Mouse (Mus musculus) right cerebral cortex, adult 18-20 months (tissue): ENCODE results near the gene Gm37240.

Experiments
- DNase-seq: peaks from one replicate; pipeline ENCODE4 v3.0.0; 2022; ENCODE audit warnings: mixed read lengths

The Gm37240 gene

DNA sequence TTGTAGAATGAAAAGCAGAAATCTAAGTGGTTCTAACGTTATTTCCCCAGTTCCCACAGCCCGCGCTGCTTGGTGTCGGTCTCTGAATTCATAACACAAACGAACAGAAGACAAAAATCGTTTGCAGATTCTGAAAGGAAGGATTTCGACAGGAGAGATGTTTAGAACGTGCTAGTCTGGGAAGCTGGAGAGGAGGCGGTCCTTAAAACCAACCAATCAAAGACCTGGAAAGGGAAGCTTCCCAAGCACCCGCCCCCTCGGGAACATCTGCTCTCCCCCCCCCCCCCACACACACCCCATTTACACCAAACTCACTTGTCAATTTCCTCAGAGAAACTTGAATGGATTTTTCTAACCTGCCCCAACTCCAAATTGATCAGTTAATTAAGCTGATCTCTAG is 780.4 kb downstream of the Gm37240 start:
- DNase-seq: peak; percentile 20

DNA sequence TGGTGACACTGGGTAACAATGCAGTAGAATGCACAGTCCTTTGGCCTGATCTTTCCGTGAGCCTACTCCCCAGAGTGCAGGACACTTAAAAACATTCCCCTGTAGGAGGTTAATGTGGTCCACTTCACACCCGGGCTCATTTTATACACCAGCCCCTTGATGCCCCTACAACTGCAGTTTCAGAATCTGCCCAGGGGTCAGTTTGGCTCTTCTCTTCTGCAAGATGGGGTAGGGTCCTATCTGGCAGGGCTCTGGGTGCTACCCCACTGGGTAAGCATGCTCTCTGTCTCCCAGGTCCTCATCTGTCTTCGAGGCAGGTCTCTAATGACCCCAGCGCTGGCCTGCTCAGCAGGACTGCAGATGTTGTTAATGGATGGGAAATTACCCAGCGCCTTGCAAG is 783.0 kb downstream of the Gm37240 start:
- DNase-seq: no peak

DNA sequence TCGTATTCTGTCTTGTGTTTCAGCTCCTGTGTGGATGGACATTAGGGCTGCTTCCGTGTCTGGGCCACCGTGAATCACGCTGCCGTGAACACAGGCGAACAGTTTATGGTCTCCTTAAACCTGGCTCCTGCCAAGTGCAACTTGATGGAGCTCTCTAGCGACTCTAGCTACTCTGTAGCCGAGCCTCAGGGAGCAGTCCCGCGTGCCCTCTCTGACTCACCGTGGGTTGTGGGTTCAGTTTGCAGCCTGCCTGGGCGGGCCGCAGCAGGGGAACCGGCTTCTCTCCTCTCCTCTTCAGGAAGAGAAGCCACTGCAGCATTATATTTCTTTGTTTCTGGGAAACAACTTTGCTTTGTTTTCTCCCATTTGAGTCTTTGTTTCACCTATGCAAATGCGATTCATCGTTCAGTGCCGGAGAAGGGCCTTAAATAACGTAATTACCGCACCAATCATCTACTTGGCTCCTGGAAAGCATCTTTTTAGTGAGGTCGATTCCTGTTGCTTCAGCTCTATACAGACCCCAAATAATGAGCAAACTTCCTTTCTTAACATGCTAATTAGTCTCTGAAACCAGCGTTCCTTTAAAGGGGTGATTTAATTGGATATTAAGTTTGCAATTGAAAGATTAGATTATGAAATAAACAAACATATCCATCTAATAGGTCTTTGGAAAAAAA is 806.3 kb downstream of the Gm37240 start:
- no peak for DNase-seq

DNA sequence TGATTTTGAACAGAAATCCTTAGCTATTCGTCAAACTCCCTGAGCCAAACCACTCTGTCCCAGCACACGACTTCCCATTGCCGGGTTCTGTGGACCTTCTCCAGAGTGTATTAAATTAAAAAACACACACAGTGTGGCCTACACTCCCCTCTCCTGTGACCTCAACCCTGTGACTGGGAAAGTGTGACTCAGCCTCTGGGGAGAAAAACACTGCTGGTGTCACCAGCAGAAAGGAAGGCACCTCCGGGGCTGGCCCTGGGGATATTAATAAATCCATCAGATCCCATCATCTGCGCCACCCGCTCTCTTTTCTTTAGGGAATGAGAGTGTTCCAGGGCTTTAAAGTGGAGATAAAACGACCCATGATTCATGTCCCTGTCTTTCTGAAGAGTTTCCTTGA is 823.2 kb downstream of the Gm37240 start:
- no peak for DNase-seq

DNA sequence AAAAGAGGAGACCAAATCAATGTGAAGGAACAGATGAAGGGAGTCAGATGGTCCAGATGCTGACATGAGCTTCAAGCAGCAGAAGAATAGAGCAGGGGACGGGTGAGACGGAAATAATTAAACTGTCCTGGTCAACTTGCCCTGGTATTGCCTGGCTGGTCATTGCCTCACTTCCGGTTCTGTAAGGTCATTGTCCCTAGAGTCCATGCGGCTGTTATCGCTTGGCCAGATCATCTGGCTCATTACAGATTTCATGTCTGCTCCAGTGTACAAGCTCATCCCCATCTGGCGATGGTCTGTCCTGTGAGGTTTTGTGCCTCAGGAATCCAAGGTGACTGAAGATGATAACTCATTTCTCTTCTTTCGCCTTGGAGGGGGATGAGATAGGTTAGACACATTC is 827.2 kb downstream of the Gm37240 start:
- no peak for DNase-seq

DNA sequence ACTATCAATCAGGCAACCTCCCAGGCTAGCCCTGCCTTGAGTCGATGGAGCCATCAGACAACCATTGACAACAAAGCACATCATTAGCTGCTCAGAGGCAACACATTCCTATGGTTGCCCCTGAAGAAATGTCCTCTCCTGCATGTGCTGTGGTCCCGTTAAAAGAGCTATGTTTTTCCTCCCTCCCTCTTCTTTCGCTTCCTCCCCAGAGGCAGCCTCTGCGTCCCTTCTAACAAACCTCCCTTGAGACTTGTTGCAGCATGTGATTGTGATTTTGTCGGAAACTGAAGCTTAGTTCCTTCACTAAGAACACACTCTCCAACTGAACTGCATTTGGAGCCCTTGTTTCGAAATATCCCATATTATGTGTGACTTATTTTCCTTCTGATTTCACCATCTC is 830.1 kb downstream of the Gm37240 start:
- no peak for DNase-seq

DNA sequence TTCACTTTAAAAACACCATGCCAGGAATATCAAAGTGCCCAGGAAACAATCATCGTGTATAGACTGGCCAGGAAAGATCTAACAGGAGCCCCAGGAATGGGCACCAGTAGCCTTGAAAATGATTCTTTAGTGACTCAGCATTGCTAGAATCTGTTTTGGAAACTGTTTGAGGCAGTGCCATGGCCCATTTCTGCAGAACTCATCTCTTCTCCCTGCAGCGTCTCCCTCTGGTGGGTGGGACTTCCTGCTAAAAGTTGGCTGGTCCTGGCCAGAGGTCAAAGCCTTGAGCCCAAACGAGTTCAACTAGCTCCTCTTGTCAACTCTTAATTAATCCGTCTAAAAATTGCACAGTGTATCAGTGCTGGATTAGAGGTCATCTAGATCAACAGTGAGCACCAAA is 833.8 kb downstream of the Gm37240 start:
- DNase-seq: no peak

DNA sequence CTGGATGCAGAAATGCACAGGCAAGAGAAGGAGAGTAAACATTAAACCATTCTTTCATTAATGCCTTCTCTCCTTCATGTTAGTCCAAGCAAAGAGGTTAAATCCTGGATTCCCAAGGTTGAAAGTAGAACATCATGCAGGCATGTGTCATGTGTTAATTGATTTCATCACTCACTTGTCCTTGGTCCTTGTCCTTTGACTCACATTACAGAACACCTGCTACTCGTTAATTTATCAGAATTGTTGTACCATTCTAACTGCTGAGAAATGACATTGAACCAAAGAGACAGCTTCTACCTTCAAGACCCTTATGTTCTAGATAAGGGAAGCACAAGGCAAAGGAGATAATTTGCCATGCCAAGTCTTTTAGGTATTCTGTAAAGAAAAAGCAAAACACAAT is 835.1 kb downstream of the Gm37240 start:
- no peak for DNase-seq

DNA sequence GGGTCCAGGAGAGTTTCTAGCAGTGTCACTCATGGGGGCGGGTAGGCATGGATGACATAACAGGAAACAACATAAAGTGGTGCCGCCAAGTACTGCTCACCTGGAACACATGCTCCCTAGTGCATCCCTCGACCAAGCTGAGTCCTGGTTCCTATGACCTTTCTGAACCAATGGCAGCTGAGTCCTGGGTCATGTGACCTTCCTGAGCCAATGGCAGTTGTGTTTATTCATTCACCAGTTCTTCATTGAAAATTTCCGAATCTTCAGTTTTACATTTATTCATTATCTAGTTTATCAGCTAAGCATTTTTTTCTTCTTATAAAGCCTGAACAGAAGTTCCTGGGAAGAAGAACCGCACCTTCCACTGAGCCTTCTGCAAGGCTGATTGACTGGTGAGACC is 838.7 kb downstream of the Gm37240 start:
- no peak for DNase-seq

DNA sequence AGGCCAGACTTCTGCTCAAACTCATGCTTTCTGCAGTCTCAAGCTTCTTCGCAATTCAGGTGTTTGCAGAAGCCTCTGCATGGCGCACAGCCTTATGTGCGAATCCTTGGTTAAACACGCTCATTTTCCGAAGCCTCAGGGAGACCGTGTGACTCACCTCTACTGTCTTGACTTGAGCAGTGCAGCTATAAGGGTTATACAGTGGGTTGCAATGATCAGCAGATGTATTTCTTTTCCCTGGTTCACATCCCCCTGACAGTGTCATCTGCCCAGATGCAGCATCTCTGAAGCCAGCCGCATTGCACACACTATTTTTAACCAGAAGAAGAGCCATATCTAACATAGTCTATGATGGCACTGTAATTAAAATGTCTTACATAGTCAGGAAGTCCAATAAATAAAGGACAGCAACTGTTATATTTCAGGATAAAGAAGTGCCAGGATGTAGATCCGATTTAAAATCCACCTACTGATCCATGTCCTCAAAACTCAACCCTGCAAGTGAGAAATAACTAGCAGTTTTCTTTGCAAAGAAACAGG is 843.6 kb downstream of the Gm37240 start:
- DNase-seq: no peak

DNA sequence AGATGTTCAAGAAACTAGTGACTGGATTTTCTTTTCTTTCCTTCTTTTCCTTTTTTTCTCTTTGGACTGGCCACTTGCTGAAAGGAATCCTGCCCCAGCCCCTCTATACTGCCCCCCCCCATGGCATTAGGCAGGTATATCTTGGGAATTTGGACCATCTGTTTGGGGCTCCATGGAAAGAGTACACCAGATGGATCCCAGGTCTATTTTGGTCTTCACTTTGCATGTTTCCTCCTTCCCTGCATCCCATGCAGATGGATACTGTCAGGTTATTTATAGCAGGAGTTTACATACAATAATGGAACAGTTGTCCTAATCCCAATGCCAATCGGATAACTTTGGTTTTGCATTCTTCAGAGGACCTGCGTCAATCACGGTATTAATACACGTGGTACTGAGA is 845.2 kb downstream of the Gm37240 start:
- no peak for DNase-seq

DNA sequence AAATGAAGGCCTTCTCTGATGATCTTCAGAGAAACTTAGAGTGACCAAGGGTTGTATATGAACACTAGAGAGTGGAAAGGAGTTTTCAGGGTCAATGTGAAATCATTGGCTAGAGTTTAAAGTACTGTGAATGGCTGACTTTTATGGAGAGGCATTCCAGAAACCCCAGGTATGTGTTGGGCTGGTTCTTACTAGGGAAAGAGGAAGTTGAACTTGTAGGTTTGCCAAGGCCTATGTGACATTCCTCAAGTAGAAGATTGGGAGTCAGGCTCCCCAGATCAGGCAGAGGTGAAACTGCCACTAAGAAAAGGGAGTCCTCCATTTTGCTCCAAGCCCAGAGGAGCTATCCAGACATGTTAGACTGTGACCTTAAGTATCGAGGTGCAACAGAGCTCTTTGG is 858.2 kb downstream of the Gm37240 start:
- no peak for DNase-seq

DNA sequence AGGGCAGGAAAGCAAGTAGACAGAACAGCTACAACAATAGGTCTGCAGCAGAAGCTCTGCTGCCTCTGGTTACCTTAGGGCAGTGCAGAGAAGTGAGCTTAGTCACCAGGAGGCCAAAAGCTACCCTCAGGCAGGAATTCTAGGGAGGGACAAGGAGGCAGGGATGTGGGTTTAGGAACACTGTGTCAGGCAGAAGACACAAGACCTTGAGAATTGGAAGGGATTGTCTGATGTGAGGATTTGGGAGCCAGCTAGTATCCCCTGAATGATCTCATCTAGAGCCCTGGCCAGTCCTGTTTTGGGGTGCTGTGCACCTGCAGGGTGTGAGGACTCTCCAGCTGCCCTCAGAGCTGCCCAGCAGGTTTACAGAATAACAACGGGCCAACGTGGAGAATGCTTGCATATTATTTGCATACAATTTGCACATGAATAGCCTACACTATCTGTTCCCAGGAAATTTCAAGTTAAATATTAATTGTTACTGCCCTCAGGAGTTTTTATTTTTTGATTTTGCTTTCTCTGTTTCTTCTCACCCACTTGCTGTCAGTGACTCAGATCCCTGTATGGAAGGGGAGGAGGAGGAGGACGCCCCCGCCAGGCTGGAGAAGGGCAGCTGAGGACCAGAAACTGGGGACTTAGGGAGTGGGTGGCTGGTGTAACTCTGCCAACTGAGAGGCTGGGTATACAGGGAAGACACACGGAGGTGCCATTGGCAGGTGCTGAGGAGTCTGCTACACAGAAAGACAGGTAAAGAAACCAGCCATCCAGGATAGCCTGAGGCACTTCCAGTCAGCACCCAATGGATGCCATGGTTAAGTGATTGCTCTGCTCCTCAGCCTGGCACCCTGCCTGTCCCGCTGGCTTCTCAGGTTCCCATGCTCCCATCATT is 862.3 kb downstream of the Gm37240 start:
- peak; percentile 88 for DNase-seq

DNA sequence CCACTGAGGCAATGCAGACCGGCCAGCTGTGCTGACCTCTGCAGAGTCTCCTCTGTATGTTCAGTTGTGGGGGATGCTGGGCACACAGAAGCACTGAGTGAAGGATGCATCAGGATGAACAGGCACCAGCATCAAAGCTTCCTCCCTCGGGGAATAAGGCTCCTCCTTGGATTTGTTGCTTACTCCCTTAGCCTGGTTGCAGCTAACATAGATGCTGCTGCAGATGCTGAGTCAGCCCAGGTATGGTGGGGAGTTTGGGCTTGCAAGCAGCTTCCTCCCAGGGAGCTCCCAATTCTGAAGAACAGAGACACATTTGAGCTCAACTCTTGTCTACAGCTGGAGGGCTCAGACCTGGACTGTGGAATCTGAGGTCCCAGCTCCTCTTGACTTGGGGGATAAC is 863.1 kb downstream of the Gm37240 start:
- DNase-seq: no peak

DNA sequence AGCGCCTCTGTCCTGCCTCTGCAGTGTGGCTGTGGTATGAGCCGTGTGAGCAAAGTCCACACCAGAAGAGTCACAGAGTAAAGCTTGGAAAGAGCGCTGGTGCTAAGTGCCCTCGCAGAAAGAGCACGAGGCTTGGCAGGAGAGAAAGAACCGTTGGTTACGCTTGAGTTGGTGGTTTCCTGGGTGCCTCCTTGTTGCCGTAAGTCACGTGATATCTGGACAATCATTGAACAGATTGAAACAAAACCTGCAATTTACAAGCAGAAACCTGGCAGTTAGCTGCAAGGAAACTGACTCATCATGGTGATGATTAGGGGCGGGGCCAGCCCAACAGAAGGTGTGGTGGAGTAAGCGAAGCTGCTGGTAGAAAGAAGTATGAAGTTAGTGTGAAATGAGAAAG is 864.5 kb downstream of the Gm37240 start:
- no peak for DNase-seq

DNA sequence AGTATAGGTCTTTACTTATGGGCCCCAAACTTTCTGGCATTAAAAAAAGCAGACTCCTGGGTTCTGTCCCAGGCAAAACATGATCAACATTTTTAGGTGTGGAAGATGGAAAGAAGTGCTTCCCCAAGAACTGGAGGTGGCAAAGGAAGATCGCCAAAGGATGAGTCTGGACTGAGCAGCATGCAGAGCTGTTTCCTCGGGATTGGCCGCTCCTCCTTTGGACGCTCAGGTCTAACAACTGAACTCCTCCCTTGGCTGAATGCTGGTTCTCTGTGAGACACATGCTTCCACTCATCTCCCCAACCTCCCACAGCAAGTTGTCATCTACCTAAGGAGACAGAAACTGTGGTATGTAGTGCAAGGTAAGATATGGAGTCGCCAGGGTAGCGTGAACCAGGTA is 865.5 kb downstream of the Gm37240 start:
- DNase-seq: no peak

DNA sequence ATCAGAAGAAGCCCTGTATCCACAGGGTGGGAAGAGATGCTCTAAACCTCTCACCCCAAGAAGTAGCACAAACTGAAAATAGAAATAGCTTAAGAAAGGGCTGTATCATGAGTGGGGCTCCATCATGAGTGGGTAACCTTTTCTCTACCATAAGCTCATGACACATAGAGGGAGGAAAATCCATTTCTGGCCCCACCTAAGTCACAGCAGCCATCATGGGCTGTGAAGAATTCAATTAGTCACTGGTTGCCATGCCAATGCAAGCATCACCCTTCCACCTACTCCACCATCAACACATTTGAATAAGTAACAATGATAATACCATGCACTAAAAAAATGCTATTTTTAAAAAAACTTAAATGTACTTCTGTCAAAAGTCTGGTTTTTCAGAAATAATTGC is 867.2 kb downstream of the Gm37240 start:
- DNase-seq: peak; percentile 76

DNA sequence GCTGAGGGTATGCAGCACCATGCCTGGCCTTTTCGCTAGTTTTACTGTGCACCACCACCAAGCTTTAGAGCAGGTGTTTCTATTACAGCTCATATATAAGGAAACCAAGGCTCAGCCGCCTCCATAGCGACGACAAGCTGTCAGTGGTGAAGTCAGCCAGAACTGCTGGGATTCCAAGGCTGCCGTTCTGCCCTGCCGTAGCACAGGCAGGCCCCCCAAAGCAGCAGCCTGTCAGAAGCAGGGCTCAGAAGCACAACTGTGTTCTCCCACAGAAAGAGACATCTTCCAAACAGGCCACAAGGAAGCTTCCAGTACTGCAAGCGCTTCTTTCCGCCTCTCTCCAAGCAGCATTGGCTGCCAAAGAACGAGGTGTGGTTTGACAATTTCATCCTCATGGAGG is 871.7 kb downstream of the Gm37240 start:
- DNase-seq: peak; percentile 84

DNA sequence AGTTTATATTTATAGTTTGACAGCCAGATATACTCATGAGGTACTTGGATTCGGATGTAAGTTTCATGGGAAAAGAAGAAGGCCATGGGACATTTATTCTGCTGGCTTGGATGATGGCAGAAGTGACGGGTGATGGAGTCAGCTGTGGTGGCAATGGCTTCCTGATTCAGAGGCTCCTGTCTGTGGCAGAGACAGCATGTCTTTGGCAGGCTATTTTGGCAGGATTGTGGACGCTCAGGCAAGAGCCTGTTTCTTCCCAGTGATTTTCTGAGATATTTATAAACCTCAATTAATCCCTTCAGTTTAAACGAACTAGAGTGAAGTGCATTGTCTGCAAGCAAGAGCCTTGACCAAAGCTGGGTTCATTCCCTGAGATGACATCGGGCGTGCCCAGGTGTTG is 874.4 kb downstream of the Gm37240 start:
- no peak for DNase-seq

DNA sequence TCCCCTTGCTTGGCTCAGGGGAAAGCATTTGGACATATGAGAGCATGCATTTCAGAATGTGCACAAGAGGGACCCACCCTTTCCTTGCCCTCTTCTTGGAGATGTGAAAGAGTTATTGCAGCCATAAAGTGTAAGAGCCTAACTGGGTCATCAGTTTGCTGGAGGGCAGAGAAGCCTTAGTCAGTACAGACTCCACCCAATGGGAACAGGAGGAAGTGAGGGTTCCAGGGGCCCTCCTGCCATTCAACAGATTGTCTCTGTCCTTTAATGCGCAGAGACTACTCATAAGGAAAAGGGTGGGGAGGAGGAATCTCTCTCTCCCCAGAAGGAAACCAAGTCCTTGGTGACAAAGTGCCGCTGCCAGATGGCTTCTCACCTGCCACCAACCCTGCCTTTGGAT is 882.1 kb downstream of the Gm37240 start:
- DNase-seq: no peak

DNA sequence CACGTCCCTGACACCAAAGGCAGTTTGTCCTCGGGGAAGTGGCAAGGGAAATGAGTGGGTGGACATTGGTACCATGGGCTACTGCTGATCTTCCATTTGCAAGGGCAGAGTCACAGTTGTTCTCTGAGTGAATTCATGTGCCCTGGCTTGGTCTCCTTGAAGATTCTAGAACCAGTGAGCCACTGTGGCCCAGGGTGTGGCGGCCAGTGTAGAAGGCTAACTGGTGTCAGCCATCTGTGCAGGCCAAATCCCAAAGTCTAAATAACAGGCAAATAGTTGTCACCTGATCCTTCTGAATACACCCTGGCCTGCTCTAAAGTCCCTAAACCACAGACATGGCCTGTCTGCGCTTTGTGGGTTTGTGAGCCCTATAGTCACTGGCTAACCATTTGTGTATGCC is 898.4 kb downstream of the Gm37240 start:
- DNase-seq: no peak

DNA sequence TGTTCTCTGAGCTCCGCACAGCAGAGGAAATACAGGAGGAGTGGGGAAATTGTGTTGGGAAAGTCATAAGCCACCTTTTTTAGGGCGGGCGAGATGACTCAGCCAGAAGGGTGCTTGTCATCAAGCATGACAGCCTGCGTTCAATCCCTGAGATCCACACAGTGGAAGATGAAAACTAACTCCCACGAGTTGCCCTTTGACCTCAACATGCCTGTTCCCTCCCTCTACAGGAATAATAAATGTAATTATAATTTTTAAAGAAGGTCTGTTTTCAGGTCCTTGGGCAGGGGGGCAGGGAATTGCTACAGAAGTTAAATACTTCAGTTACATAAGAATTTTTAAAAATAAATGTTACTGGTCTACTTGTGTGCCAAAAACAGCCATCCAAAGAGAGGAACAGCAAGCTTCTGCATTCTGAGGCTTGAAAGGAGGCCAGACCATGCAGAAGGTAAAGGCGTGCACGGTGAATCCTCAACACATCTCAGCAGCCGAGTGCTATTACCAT is 902.1 kb downstream of the Gm37240 start:
- DNase-seq: peak; percentile 86

DNA sequence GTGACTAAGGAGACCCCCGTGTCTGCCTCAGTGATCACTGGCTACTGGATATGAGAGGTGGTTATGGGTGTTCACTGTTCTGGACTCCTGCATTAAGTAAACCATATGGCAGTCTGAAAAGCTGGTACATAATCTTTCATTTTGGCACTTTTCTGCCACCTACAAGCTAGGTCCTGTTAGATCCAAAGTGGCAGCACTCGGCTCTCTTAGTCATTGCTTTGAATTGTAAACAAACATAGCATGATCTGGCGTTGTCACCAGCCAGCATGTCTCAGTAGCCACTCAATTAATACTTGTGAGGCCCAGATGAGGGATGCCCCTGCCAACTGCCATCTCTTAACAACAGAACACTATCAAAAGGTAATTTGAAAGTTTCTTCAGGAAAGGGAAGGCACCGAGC is 904.6 kb downstream of the Gm37240 start:
- no peak for DNase-seq

DNA sequence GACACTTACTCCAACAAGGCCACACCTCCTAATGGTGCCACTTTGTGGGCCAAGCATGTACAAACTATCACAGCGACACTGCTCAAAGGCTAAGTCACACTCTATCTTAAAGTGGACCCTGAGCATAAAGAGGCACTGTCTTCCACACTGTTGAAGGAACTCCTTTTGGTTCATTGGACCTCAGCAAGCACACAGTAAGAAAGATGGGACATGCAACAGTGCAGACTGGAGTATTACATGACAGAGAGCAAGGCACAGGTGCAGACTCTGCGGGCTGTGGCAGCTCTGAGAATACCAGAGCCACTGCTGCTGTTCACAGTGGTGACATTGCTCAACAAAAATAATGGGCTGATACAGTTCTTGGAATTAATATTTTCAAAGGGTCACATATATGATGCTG is 907.2 kb downstream of the Gm37240 start:
- no peak for DNase-seq
